Mouse (Mus musculus): ENCODE measurements around the gene Zbtb8b. TPM values are rescaled to one million over a fixed set of nuclear protein-coding genes. Genes with fewer than 3 reads are reported as not detected.
A peak's percentile ranks its signal among the peaks of the same experiment; 100 is the strongest.

The Zbtb8b gene
- polyA plus RNA-seq (2014; fragmentation: Nextera tagmentation; extraction: Ambion mirVana): 16.1 and 16.2 TPM in 2 replicates

- peak within 1 kb of the TSS; percentile 68 for H3K4me2 ChIP-seq (ENCODE audit: low read depth, low read length)
- no peaks in the 10 kb centered on the region for H3K36me3 ChIP-seq (ENCODE audit: control insufficient read depth, insufficient read depth, low read length)
- WGBS: 2% methylated on average over 31 of the region's 33 CpGs
- peak within 1 kb of the TSS; percentile 54 for H3K4me3 ChIP-seq (ENCODE audit: low read depth, low read length)
- peak; percentile 98 for ATAC-seq (ENCODE audit: low read depth)
- no peak within 1 kb of the TSS for H3K27ac ChIP-seq (ENCODE audit: low read depth, low read length)
- H3K9me3 ChIP-seq (ENCODE audit: control insufficient read depth, low read length): no peaks in the 10 kb centered on the region
- H3K27me3 ChIP-seq (ENCODE audit: control insufficient read depth, insufficient read depth, low read length): peaks cover 8% of the 10 kb centered on the region; the same call in 1 of the 2 replicates
- H3K4me1 ChIP-seq (ENCODE audit: control insufficient read depth, insufficient read depth, low read length): no peaks in the 10 kb centered on the region
- peak within 1 kb of the TSS; percentile 61 for H3K9ac ChIP-seq (replicated peaks; ENCODE audit: low read depth, low read length)
These were observed at the start of gene Zbtb8b for GRCm38 (mm10) chr4:129440340-129441063. Gene Zbtb8b, minus strand, starts transcription at chr4:129440853.

- Histone ChIP-seq H3K9ac (replicated peaks; ENCODE audit: low read depth, low read length) (no peak overlapping the region), H3K4me1 (ENCODE audit: control insufficient read depth, insufficient read depth, low read length) (no peaks in the 10 kb centered on the region), H3K4me2 (ENCODE audit: low read depth, low read length) (no peak overlapping the region), H3K4me3 (ENCODE audit: low read depth, low read length) (no peak overlapping the region), H3K27ac (ENCODE audit: low read depth, low read length) (no peak overlapping the region), H3K27me3 (ENCODE audit: control insufficient read depth, insufficient read depth, low read length) (no peaks in the 10 kb centered on the region), H3K36me3 (ENCODE audit: control insufficient read depth, insufficient read depth, low read length) (peaks cover 56% of the 10 kb centered on the region), H3K9me3 (ENCODE audit: control insufficient read depth, low read length) (no peaks in the 10 kb centered on the region)
- ATAC-seq (ENCODE audit: low read depth): no peak
- 91% methylated on average over 1 of the region's 1 CpGs for WGBS
These were observed 40.4 kb upstream of the Zbtb8b start for GRCm38 (mm10) chr4:129481090-129481489.

- Histone ChIP-seq H3K4me2 (ENCODE audit: low read depth, low read length) (no peak overlapping the region), H3K4me1 (ENCODE audit: control insufficient read depth, insufficient read depth, low read length) (no peaks in the 10 kb centered on the region), H3K9ac (replicated peaks; ENCODE audit: low read depth, low read length) (no peak overlapping the region), H3K36me3 (ENCODE audit: control insufficient read depth, insufficient read depth, low read length) (peaks cover 50% of the 10 kb centered on the region; the same call in 1 of the 2 replicates), H3K27ac (ENCODE audit: low read depth, low read length) (no peak overlapping the region), H3K4me3 (ENCODE audit: low read depth, low read length) (no peak overlapping the region), H3K27me3 (ENCODE audit: control insufficient read depth, insufficient read depth, low read length) (no peaks in the 10 kb centered on the region), H3K9me3 (ENCODE audit: control insufficient read depth, low read length) (no peaks in the 10 kb centered on the region)
- no peak for ATAC-seq (ENCODE audit: low read depth)
- 96% methylated on average over 3 of the region's 3 CpGs for WGBS
These were observed 39.2 kb upstream of the Zbtb8b start for GRCm38 (mm10) chr4:129479863-129480262.

- Histone ChIP-seq H3K36me3 (ENCODE audit: control insufficient read depth, insufficient read depth, low read length) (peaks cover 68% of the 10 kb centered on the region), H3K4me3 (ENCODE audit: low read depth, low read length) (no peak overlapping the region)
- 96% methylated on average over 11 of the region's 11 CpGs for WGBS
These were observed 35.4 kb upstream of the Zbtb8b start for GRCm38 (mm10) chr4:129476047-129476446.

GRCm38 (mm10) chr4:129464286-129464815 lies 23.7 kb upstream of the Zbtb8b start:
- H3K36me3 ChIP-seq (ENCODE audit: control insufficient read depth, insufficient read depth, low read length): peaks cover 42% of the 10 kb centered on the region
- H3K27me3 ChIP-seq (ENCODE audit: control insufficient read depth, insufficient read depth, low read length): no peaks in the 10 kb centered on the region
- H3K4me1 ChIP-seq (ENCODE audit: control insufficient read depth, insufficient read depth, low read length): peaks cover 8% of the 10 kb centered on the region; the same call in 1 of the 2 replicates
- 85% methylated on average over 4 of the region's 4 CpGs for WGBS
- H3K9ac ChIP-seq (replicated peaks; ENCODE audit: low read depth, low read length): no peak overlapping the region
- no peaks in the 10 kb centered on the region for H3K9me3 ChIP-seq (ENCODE audit: control insufficient read depth, low read length)
- H3K4me3 ChIP-seq (ENCODE audit: low read depth, low read length): no peak overlapping the region
- ATAC-seq (ENCODE audit: low read depth): no peak
- no peak overlapping the region for H3K27ac ChIP-seq (ENCODE audit: low read depth, low read length)
- no peak overlapping the region for H3K4me2 ChIP-seq (ENCODE audit: low read depth, low read length)

More at GRCm38 (mm10) chr4:129476047-129476446, 35.4 kb upstream of the Zbtb8b start:
- Histone ChIP-seq H3K27me3 (ENCODE audit: control insufficient read depth, insufficient read depth, low read length) (no peaks in the 10 kb centered on the region), H3K27ac (ENCODE audit: low read depth, low read length) (no peak overlapping the region), H3K4me1 (ENCODE audit: control insufficient read depth, insufficient read depth, low read length) (no peaks in the 10 kb centered on the region), H3K4me2 (ENCODE audit: low read depth, low read length) (no peak overlapping the region), H3K9ac (replicated peaks; ENCODE audit: low read depth, low read length) (no peak overlapping the region), H3K9me3 (ENCODE audit: control insufficient read depth, low read length) (no peaks in the 10 kb centered on the region)
- no peak for ATAC-seq (ENCODE audit: low read depth)

- H3K9me3 ChIP-seq (ENCODE audit: control insufficient read depth, low read length): no peaks in the 10 kb centered on the region
- H3K4me3 ChIP-seq (ENCODE audit: low read depth, low read length): no peak overlapping the region
- H3K27me3 ChIP-seq (ENCODE audit: control insufficient read depth, insufficient read depth, low read length): no peaks in the 10 kb centered on the region
- H3K9ac ChIP-seq (replicated peaks; ENCODE audit: low read depth, low read length): no peak overlapping the region
- no peak overlapping the region for H3K4me2 ChIP-seq (ENCODE audit: low read depth, low read length)
- H3K4me1 ChIP-seq (ENCODE audit: control insufficient read depth, insufficient read depth, low read length): peaks cover 8% of the 10 kb centered on the region; the same call in 1 of the 2 replicates
- WGBS: 85% methylated on average over 24 of the region's 24 CpGs
- ATAC-seq (ENCODE audit: low read depth): no peak
- peaks cover 33% of the 10 kb centered on the region for H3K36me3 ChIP-seq (ENCODE audit: control insufficient read depth, insufficient read depth, low read length)
- no peak overlapping the region for H3K27ac ChIP-seq (ENCODE audit: low read depth, low read length)
These were observed 22.7 kb upstream of the Zbtb8b start for GRCm38 (mm10) chr4:129463097-129464059.

GRCm38 (mm10) chr4:129462118-129462517 lies 21.5 kb upstream of the Zbtb8b start:
- H3K27me3 ChIP-seq (ENCODE audit: control insufficient read depth, insufficient read depth, low read length): no peaks in the 10 kb centered on the region
- H3K36me3 ChIP-seq (ENCODE audit: control insufficient read depth, insufficient read depth, low read length): peaks cover 24% of the 10 kb centered on the region
- peak overlapping the region; percentile 60 for H3K9ac ChIP-seq (replicated peaks; ENCODE audit: low read depth, low read length)
- WGBS: 50% methylated on average over 3 of the region's 3 CpGs
- ATAC-seq (ENCODE audit: low read depth): no peak
- H3K27ac ChIP-seq (ENCODE audit: low read depth, low read length): no peak overlapping the region
- H3K4me3 ChIP-seq (ENCODE audit: low read depth, low read length): peak overlapping the region; percentile 92
- H3K9me3 ChIP-seq (ENCODE audit: control insufficient read depth, low read length): no peaks in the 10 kb centered on the region
- peaks cover 8% of the 10 kb centered on the region; the same call in 1 of the 2 replicates for H3K4me1 ChIP-seq (ENCODE audit: control insufficient read depth, insufficient read depth, low read length)
- peak overlapping the region; percentile 55 for H3K4me2 ChIP-seq (ENCODE audit: low read depth, low read length)

GRCm38 (mm10) chr4:129461183-129461960 lies 20.7 kb upstream of the Zbtb8b start, which contains the start of gene Bsdc1:
Gene Bsdc1, plus strand, starts transcription at chr4:129461581.
- peak within 1 kb of the TSS; percentile 70 for H3K4me2 ChIP-seq (ENCODE audit: low read depth, low read length)
- H3K9me3 ChIP-seq (ENCODE audit: control insufficient read depth, low read length): no peaks in the 10 kb centered on the region
- H3K4me1 ChIP-seq (ENCODE audit: control insufficient read depth, insufficient read depth, low read length): peaks cover 8% of the 10 kb centered on the region; the same call in 1 of the 2 replicates
- peak within 1 kb of the TSS; percentile 92 for H3K4me3 ChIP-seq (ENCODE audit: low read depth, low read length)
- no peaks in the 10 kb centered on the region for H3K27me3 ChIP-seq (ENCODE audit: control insufficient read depth, insufficient read depth, low read length)
- peak within 1 kb of the TSS; percentile 85 for H3K27ac ChIP-seq (ENCODE audit: low read depth, low read length)
- peak; percentile 98 for ATAC-seq (ENCODE audit: low read depth)
- peak within 1 kb of the TSS; percentile 60 for H3K9ac ChIP-seq (replicated peaks; ENCODE audit: low read depth, low read length)
- under 1% methylated on average over 46 of the region's 46 CpGs for WGBS
- peaks cover 20% of the 10 kb centered on the region for H3K36me3 ChIP-seq (ENCODE audit: control insufficient read depth, insufficient read depth, low read length)

Measured in neural tube, embryonic 14.5 days (tissue).